Mouse (Mus musculus) layer of hippocampus, adult 18-20 months (tissue): ENCODE measurements around the gene Hcn2. TPM values are rescaled to one million over a fixed set of nuclear protein-coding genes. Genes with fewer than 3 reads are reported as not detected.
A peak's percentile ranks its signal among the peaks of the same experiment; 100 is the strongest.

ENCODE experiments used
- DNase-seq, 2 experiments: peaks; one replicate each; pipeline ENCODE4 v3.0.0; 2022; ENCODE audit warnings: low spot score in 2 of 2
- total RNA-seq, 2 experiments: library from RNA; stranded (reverse); gene quantifications; 2 replicates each; pipeline ENCODE4 v1.2.3; 2021

Gene Hcn2
- total RNA-seq, 2 experiments from 2014 or later = 134 TPM

GRCm38 (mm10) chr10:79772320-79772719, 55.9 kb downstream of the Hcn2 start:
- DNase-seq = no peak

GRCm38 (mm10) chr10:79773208-79773607, 56.8 kb downstream of the Hcn2 start:
- no peak for DNase-seq

- no peak for DNase-seq
Observed at GRCm38 (mm10) chr10:79774486-79775279, 58.2 kb downstream of the Hcn2 start.

DNA sequence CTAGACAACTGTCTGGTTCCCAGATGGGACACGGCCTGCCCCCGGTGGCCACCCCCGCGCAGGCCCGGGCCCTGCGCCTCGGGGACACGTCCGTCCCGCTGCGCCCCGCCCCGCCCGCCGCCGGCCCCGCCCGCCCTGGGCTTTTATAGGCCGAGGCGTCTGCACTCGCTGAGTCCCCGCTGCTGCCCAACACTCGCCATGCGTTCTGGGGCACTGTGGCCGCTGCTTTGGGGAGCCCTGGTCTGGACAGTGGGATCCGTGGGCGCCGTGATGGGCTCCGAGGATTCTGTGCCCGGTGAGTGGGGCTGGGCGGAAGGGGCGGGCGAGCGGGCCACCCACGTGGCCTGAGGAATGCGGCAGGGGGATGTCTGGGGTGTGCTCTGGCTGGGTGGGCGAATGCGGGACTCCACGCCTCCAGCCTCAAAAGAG, 60.7 kb downstream of the Hcn2 start, which contains the start of gene Fstl3:
Fstl3 (plus strand) TSS at position 170 of the 429 bp plus-strand sequence.
- no peak for DNase-seq

GRCm38 (mm10) chr10:79778006-79778405, 61.6 kb downstream of the Hcn2 start:
- no peak for DNase-seq

- no peak for DNase-seq
Observed at GRCm38 (mm10) chr10:79779193-79779592, 62.8 kb downstream of the Hcn2 start.

GRCm38 (mm10) chr10:79779784-79780663, 63.6 kb downstream of the Hcn2 start:
- peak; percentile 94 to 98 for DNase-seq

DNA sequence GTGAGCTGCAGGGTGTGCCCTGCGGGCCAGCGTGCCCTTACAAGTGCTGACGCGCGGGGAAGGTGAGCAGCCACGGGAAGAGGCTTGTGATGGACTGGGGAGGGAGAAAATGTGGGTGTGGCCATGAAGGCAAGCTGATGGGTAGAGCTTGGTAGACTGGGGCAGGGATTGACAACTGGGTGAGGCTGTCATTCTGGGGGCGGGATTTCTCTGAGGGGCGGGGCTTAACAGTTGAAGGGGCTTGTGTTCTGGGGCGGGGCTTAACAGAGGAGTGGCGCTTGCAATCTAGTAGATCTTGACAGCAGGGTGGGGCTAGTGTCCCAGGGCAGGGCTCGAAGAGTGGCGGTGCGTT, 64.2 kb downstream of the Hcn2 start:
- DNase-seq = no peak

DNA sequence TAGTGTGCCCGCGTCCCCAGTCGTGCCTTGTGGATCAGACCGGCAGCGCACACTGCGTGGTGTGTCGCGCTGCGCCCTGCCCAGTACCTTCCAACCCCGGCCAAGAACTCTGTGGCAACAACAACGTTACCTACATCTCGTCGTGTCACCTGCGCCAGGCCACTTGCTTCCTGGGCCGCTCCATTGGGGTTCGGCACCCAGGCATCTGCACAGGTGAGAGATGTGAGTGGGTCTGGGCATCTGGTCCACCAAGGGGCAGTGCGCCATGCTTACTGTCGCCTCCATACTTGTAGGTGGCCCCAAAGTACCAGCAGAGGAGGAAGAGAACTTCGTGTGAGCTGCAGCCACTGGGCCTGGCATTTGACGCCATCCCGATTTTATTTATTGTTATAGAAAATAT, 64.7 kb downstream of the Hcn2 start:
- DNase-seq = no peak

- DNase-seq = no peak
Observed at GRCm38 (mm10) chr10:79781956-79782355, 65.5 kb downstream of the Hcn2 start.

- no peak for DNase-seq
Observed at GRCm38 (mm10) chr10:79783050-79783449, 66.6 kb downstream of the Hcn2 start.

DNA sequence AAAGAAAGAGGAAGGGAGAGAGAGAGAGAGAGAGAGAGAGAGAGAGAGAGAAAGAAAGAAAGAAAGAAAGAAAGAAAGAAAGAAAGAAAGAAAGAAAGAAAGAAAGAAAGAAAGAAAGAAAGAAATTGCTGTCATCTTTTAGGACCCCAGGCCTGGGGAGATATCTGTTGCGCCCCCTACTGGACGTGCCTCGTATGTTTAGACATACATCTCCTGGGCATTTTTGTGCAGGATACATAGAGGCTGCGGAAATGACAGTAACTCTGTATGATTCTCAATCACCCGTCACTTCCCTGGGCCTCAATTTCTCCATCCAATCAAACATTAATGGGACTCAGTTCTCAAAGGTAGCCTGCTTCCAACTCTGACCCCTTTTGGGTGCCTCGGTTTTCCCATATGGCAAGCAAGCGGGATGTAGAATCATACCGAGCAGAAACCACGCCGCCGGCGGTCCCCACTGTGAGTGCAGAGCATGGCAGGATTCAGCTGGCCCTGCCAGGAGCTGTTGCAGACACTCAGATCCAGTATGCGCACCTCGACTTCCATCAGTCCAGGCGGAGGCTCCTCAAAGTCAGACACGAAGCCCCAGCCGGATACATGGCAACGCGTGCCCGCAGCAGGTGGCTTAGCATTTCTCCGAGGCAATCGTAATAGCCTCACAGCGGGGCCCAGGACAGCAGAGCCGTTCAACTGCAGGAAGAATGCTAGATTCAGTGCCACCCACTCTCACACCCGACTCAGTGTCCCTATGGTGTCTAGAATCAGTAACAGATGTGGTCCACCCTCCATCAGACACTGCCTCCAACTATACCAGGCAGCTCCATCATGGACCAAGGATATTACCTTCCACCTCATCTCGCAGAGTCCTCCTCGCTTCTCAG, 67.7 kb downstream of the Hcn2 start:
- no peak for DNase-seq

Other genes starting within 250 kb of the Hcn2 start
- gene Vmn2r83, start 247.9 kb upstream of the Hcn2 start, total RNA-seq = not detected
- gene Plpp2, start 182.8 kb upstream of the Hcn2 start, total RNA-seq = 1 to 10 TPM; 5.8 to 6.7 TPM
- gene Mier2, start 161.4 kb upstream of the Hcn2 start, total RNA-seq = 10 to 100 TPM; 54.6 to 61.8 TPM
- under 1 TPM in 1 of 2 experiments, not detected in 1; 0.79 TPM for gene Theg, start 129.3 kb upstream of the Hcn2 start, total RNA-seq
- 10 to 100 TPM; 11.7 to 17.0 TPM for gene C2cd4c, start 102.6 kb upstream of the Hcn2 start, total RNA-seq
- gene Shc2, start 78.7 kb upstream of the Hcn2 start, total RNA-seq = 10 to 100 TPM; 41.5 to 43.4 TPM
- gene Odf3l2, start 70.9 kb upstream of the Hcn2 start, total RNA-seq = under 1 TPM in 1 of 2 experiments, not detected in 1; 0.59 TPM
- not detected for gene Madcam1, start 52.1 kb upstream of the Hcn2 start, total RNA-seq
- gene Tpgs1, start 47.3 kb upstream of the Hcn2 start, total RNA-seq = 10 to 100 TPM; 64.4 to 68.5 TPM
- 10 to 100 TPM; 65.4 to 74.2 TPM for gene Cdc34, start 34.4 kb upstream of the Hcn2 start, total RNA-seq
- gene Gzmm, start 27.6 kb upstream of the Hcn2 start, total RNA-seq = 1 to 10 TPM; 3.3 to 3.6 TPM
- gene Bsg, start 12.1 kb upstream of the Hcn2 start, total RNA-seq = 100 to 1,000 TPM; 554 to 566 TPM
- gene Polrmt, start 29.9 kb downstream of the Hcn2 start, total RNA-seq = 10 to 100 TPM; 42.4 to 51.3 TPM
- 1 to 10 TPM; 1.5 to 2.2 TPM for gene Fgf22, start 38.4 kb downstream of the Hcn2 start, total RNA-seq
- gene Rnf126, start 50.3 kb downstream of the Hcn2 start, total RNA-seq = 10 to 100 TPM; 84.9 to 87.3 TPM
- gene Fstl3, start 60.6 kb downstream of the Hcn2 start, total RNA-seq = 1 to 10 TPM; 1.8 to 2.5 TPM
- gene Prss57, start 74.3 kb downstream of the Hcn2 start, total RNA-seq = under 1 TPM; 0.61 to 0.89 TPM
- gene Palm, start 76.9 kb downstream of the Hcn2 start, total RNA-seq = 100 to 1,000 TPM; 293 to 314 TPM
- gene Misp, start 104.4 kb downstream of the Hcn2 start, total RNA-seq = 1 to 10 TPM in 1 of 2 experiments, under 1 TPM in 1; 0.54 to 1.3 TPM
- 10 to 100 TPM; 48.8 to 58.4 TPM for gene Ptbp1, start 137.8 kb downstream of the Hcn2 start, total RNA-seq
- gene Prtn3, start 157.8 kb downstream of the Hcn2 start, total RNA-seq = 1 to 10 TPM in 1 of 2 experiments, under 1 TPM in 1; 0.94 to 2.0 TPM
- gene Plppr3, start 158.0 kb downstream of the Hcn2 start, total RNA-seq = 10 to 100 TPM; 30.6 to 34.4 TPM
- not detected for gene Elane, start 169.6 kb downstream of the Hcn2 start, total RNA-seq
- not detected for gene Cfd, start 174.2 kb downstream of the Hcn2 start, total RNA-seq
- gene Med16, start 192.3 kb downstream of the Hcn2 start, total RNA-seq = 10 to 100 TPM; 53.8 to 55.2 TPM
- not detected for gene Gm26602, start 194.2 kb downstream of the Hcn2 start, total RNA-seq
- gene Kiss1r, start 200.3 kb downstream of the Hcn2 start, total RNA-seq = 1 to 10 TPM; 6.7 to 7.8 TPM
- gene R3hdm4, start 204.6 kb downstream of the Hcn2 start, total RNA-seq = 100 to 1,000 TPM; 366 to 401 TPM
- gene Arid3a, start 210.4 kb downstream of the Hcn2 start, total RNA-seq = 1 to 10 TPM; 5.5 to 5.8 TPM
- 10 to 100 TPM; 40.3 to 42.1 TPM for gene Wdr18, start 243.5 kb downstream of the Hcn2 start, total RNA-seq